24 mouse cellular contexts compared by ENCODE assay signal in genomic region chr9:35323974-35324373, GRCm38 (mm10).
"Had no signal": no experiment of that assay in that cellular context is flagged by ENCODE, and none has a peak within 500 bp of the region (broad histone marks: within the 10 kb centered on the region; RNA-seq: fewer than 3 reads in every experiment).

No protein-coding gene starts in this region.

- ATAC-seq: hindbrain, postnatal 0 days; inflammation-experienced regulatory T-cells, adult 6 months; liver, postnatal 0 days had no signal

- DNase-seq: gastrocnemius, adult 2 months; gastrocnemius, postnatal 10 days; heart, adult 18-20 months; heart, postnatal 10 days; heart, postnatal 4 days; kidney, adult 18-20 months; kidney, adult 8-10 months; kidney, postnatal 25 days; layer of hippocampus, adult 9-11 months; left cerebral cortex, postnatal 4 days; liver; liver, embryonic 13.5 days; liver, postnatal 0 days had no signal

- H3K36me3 ChIP-seq: heart, embryonic 10.5 days; heart, embryonic 12.5 days; hindbrain, embryonic 10.5 days; hindbrain, embryonic 13.5 days; hindbrain, embryonic 15.5 days; intestine, embryonic 15.5 days; liver, embryonic 13.5 days; liver, embryonic 15.5 days had no signal

- H3K9ac ChIP-seq: heart, embryonic 12.5 days; hindbrain, embryonic 13.5 days; hindbrain, embryonic 15.5 days; intestine, embryonic 15.5 days; liver, embryonic 13.5 days; liver, embryonic 15.5 days; liver, postnatal 0 days had no signal

- H3K4me2 ChIP-seq: heart, embryonic 12.5 days; hindbrain, embryonic 13.5 days; hindbrain, embryonic 15.5 days; intestine, embryonic 15.5 days; liver, embryonic 11.5 days; liver, embryonic 13.5 days; liver, embryonic 15.5 days had no signal

- H3K27me3 ChIP-seq: heart, embryonic 12.5 days; intestine, embryonic 15.5 days; liver, embryonic 13.5 days; liver, embryonic 15.5 days had no signal

- H3K4me1 ChIP-seq: hindbrain, embryonic 15.5 days; liver, embryonic 13.5 days; liver, embryonic 15.5 days had no signal

- H3K4me3 ChIP-seq: gastrocnemius, adult 2 months; heart, embryonic 10.5 days; heart, embryonic 12.5 days; hindbrain, embryonic 10.5 days; hindbrain, embryonic 13.5 days; hindbrain, embryonic 15.5 days; intestine, embryonic 15.5 days; layer of hippocampus, adult 2 months; liver, embryonic 13.5 days; liver, embryonic 15.5 days had no signal

- H3K9me3 ChIP-seq: heart, embryonic 10.5 days; heart, embryonic 12.5 days; hindbrain, embryonic 10.5 days; hindbrain, embryonic 13.5 days; hindbrain, embryonic 15.5 days; intestine, embryonic 15.5 days; liver, embryonic 13.5 days; liver, embryonic 15.5 days had no signal

- H3K27ac ChIP-seq: gastrocnemius, adult 2 months; heart, embryonic 10.5 days; hindbrain, embryonic 10.5 days; hindbrain, embryonic 13.5 days; hindbrain, embryonic 15.5 days; hindbrain, postnatal 0 days; intestine, embryonic 15.5 days; layer of hippocampus, adult 2 months; liver, embryonic 13.5 days; liver, embryonic 15.5 days had no signal
